Mouse (Mus musculus): ENCODE results near the gene Aco2. TPM values are rescaled to one million over a fixed set of nuclear protein-coding genes. Genes with fewer than 3 reads are reported as not detected.

The Aco2 gene
- polyA plus RNA-seq, 1 experiment = 368 TPM

DNA sequence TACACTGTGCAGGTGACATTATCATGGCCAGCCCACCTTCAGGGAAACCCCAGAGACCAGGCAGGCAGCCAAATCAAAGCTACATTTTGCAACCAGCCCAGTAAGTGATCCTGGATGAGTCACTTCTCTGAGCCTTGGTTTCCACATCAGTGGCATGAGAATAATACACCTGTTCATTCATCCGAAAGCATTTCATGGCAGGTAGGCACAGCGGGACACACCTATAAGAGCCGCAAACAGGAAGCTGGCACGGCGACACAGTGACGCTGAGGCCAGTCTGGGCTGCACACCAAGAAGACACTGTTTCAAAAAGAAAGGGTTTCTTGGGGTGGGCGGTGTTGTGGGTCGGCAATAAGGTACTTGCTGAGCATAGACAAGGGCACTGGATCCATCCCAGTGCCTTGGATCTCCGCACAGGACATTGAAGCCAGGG lies 82.1 kb downstream of the Aco2 start:
- H3K79me3 ChIP-seq (ENCODE audit: low read depth) = no peaks in the 10 kb centered on the region
- H3K4me3 ChIP-seq (ENCODE audit: insufficient read depth, poor library complexity, severe bottlenecking) = no peak overlapping the region
- H3K79me2 ChIP-seq (ENCODE audit: control insufficient read depth, insufficient read depth) = no peaks in the 10 kb centered on the region
- TF ChIP-seq FOSL1 (IDR thresholded peaks at IDR 0.05; ENCODE audit: insufficient read depth, low read length, poor library complexity, severe bottlenecking) (no peak), MAX (IDR thresholded peaks at IDR 0.05) (no peak), MYOD1 (IDR thresholded peaks at IDR 0.05; ENCODE audit: control insufficient read depth, insufficient read length, low read depth) (no peak)
- peaks cover 20% of the 10 kb centered on the region for H3K36me3 ChIP-seq (ENCODE audit: control insufficient read depth, insufficient read depth)
- no peaks in the 10 kb centered on the region for H3K27me3 ChIP-seq (ENCODE audit: control insufficient read depth, insufficient read depth, insufficient read length)
- H3ac ChIP-seq (ENCODE audit: control insufficient read depth, insufficient read length, low read depth) = no peak overlapping the region

DNA sequence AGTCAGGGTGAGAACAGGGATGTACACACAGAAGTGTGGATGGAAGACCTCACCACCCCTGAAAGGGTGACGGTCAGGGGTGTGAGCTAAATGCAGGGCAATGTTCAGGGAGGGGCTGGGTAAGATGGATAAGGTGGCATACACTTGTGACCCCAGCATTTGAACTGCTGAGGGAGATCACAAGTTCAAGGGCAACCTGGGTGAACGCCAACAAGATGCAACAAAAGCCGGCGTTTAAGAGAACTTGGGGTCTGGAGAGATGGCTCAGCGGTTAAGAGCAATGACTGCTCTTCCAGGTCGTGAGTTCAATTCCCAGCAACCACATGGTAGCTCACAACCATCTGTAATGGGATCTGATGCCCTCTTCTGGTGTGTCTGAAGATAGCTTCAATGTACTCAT lies 82.6 kb downstream of the Aco2 start:
- H3K4me3 ChIP-seq (ENCODE audit: insufficient read depth, poor library complexity, severe bottlenecking) = no peak overlapping the region
- peaks cover 20% of the 10 kb centered on the region for H3K36me3 ChIP-seq (ENCODE audit: control insufficient read depth, insufficient read depth)
- no peaks in the 10 kb centered on the region for H3K27me3 ChIP-seq (ENCODE audit: control insufficient read depth, insufficient read depth, insufficient read length)
- no peak overlapping the region for H3ac ChIP-seq (ENCODE audit: control insufficient read depth, insufficient read length, low read depth)
- TF ChIP-seq MYOD1 (IDR thresholded peaks at IDR 0.05; ENCODE audit: control insufficient read depth, insufficient read length, low read depth) = no peak
- TF ChIP-seq CTCF (IDR thresholded peaks at IDR 0.05; ENCODE audit: control insufficient read depth, insufficient read depth, insufficient read length) = no peak
- TF ChIP-seq USF1 (IDR thresholded peaks at IDR 0.05; ENCODE audit: low read depth) = no peak
- TF ChIP-seq CEBPB (IDR thresholded peaks at IDR 0.05; ENCODE audit: low read depth) = no peak
- no peak for TF ChIP-seq FOSL1 (IDR thresholded peaks at IDR 0.05; ENCODE audit: insufficient read depth, low read length, poor library complexity, severe bottlenecking)
- TF ChIP-seq MAX (IDR thresholded peaks at IDR 0.05) = no peak
- no peak for TF ChIP-seq MYOG (IDR thresholded peaks at IDR 0.05; ENCODE audit: control insufficient read depth, extremely low read depth, insufficient read length)
- H3K79me2 ChIP-seq (ENCODE audit: control insufficient read depth, insufficient read depth) = no peaks in the 10 kb centered on the region
- no peaks in the 10 kb centered on the region for H3K79me3 ChIP-seq (ENCODE audit: low read depth)

DNA sequence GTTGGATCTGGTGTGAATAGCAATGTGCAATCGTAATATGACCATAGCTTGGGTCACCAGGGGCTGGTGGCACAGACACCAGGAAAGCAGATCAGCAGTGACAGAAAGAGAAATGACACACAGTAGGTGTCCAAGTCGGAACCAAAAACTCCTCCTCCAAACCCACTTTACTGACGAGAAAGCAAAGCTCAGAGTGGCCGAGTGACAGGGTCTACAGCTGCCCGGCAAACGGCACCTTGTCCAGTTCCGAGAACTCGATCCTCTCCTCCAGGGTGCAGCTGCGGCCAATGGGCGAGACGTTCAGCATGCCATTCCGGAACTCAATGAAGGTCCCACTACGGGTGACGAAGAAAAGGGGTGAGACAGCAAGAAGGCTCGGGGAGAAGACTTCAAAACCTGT lies 83.3 kb downstream of the Aco2 start:
- no peak overlapping the region for H3K4me3 ChIP-seq (ENCODE audit: insufficient read depth, poor library complexity, severe bottlenecking)
- no peaks in the 10 kb centered on the region for H3K79me3 ChIP-seq (ENCODE audit: low read depth)
- H3K36me3 ChIP-seq (ENCODE audit: control insufficient read depth, insufficient read depth) = peaks cover 20% of the 10 kb centered on the region
- no peak overlapping the region for H3ac ChIP-seq (ENCODE audit: control insufficient read depth, insufficient read length, low read depth)
- H3K27me3 ChIP-seq (ENCODE audit: control insufficient read depth, insufficient read depth, insufficient read length) = no peaks in the 10 kb centered on the region
- TF ChIP-seq USF1 (IDR thresholded peaks at IDR 0.05; ENCODE audit: low read depth) (no peak), CTCF (IDR thresholded peaks at IDR 0.05; ENCODE audit: control insufficient read depth, insufficient read depth, insufficient read length) (no peak), MYOG (IDR thresholded peaks at IDR 0.05; ENCODE audit: control insufficient read depth, extremely low read depth, insufficient read length) (no peak), MAX (IDR thresholded peaks at IDR 0.05) (no peak)
- no peaks in the 10 kb centered on the region for H3K79me2 ChIP-seq (ENCODE audit: control insufficient read depth, insufficient read depth)

DNA sequence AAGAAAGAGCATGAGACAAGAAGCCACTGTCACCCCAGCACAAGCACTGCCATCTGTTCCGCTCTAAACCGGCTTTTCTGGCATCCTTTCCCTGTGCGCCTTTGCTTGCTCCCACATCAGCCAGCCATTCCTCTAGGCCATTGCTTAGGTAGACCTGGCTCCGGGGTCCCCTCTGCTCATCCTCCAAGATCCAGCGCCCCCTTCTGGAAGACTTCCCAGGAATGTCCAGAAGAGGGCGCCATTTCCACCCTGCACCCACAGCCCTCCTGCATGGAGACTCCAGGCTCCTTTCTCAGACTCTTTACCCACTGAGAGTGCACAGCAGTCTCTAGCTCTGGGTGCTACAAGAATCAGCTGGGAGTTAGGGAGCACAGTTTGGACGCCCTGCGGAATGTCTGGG lies 84.3 kb downstream of the Aco2 start:
- Histone ChIP-seq H3K4me3 (ENCODE audit: insufficient read depth, poor library complexity, severe bottlenecking) (no peak overlapping the region), H3K27me3 (ENCODE audit: control insufficient read depth, insufficient read depth, insufficient read length) (no peaks in the 10 kb centered on the region), H3K36me3 (ENCODE audit: control insufficient read depth, insufficient read depth) (peaks cover 13% of the 10 kb centered on the region), H3K79me2 (ENCODE audit: control insufficient read depth, insufficient read depth) (no peaks in the 10 kb centered on the region), H3K79me3 (ENCODE audit: low read depth) (no peaks in the 10 kb centered on the region), H3ac (ENCODE audit: control insufficient read depth, insufficient read length, low read depth) (no peak overlapping the region)
- no peak for TF ChIP-seq USF1 (IDR thresholded peaks at IDR 0.05; ENCODE audit: low read depth)
- TF ChIP-seq CTCF (IDR thresholded peaks at IDR 0.05; ENCODE audit: control insufficient read depth, insufficient read depth, insufficient read length) = peak; percentile 96

DNA sequence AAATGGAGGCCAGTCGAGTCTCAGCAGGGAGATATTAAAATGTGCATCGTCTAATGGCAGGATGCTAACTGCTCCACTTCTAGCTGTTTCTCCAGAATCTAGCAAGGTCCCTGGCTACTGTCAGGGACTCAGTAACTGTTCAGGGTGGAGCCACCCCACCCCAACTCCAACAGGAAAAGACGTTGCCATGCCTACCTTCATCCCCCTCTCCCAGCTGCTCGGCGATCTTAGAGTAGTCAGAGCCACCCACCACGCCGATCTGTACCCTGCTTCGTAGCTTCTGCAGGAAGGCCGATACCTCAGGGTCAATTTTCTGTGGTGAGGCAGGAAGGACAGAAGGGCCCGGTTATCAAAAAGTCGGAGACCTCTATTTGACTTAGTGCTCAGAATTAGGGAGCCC lies 85.5 kb downstream of the Aco2 start:
- Histone ChIP-seq H3K79me2 (ENCODE audit: control insufficient read depth, insufficient read depth) (no peaks in the 10 kb centered on the region), H3ac (ENCODE audit: control insufficient read depth, insufficient read length, low read depth) (no peak overlapping the region), H3K36me3 (ENCODE audit: control insufficient read depth, insufficient read depth) (peaks cover 13% of the 10 kb centered on the region), H3K27me3 (ENCODE audit: control insufficient read depth, insufficient read depth, insufficient read length) (no peaks in the 10 kb centered on the region), H3K4me3 (ENCODE audit: insufficient read depth, poor library complexity, severe bottlenecking) (no peak overlapping the region), H3K79me3 (ENCODE audit: low read depth) (no peaks in the 10 kb centered on the region)
- TF ChIP-seq MYOG (IDR thresholded peaks at IDR 0.05; ENCODE audit: control insufficient read depth, extremely low read depth, insufficient read length) = no peak
- no peak for TF ChIP-seq MAX (IDR thresholded peaks at IDR 0.05)
- TF ChIP-seq CEBPB (IDR thresholded peaks at IDR 0.05; ENCODE audit: low read depth) = no peak
- TF ChIP-seq CTCF (IDR thresholded peaks at IDR 0.05; ENCODE audit: control insufficient read depth, insufficient read depth, insufficient read length) = no peak
- TF ChIP-seq FOSL1 (IDR thresholded peaks at IDR 0.05; ENCODE audit: insufficient read depth, low read length, poor library complexity, severe bottlenecking) = no peak
- no peak for TF ChIP-seq MYOD1 (IDR thresholded peaks at IDR 0.05; ENCODE audit: control insufficient read depth, insufficient read length, low read depth)
- TF ChIP-seq USF1 (IDR thresholded peaks at IDR 0.05; ENCODE audit: low read depth) = no peak

DNA sequence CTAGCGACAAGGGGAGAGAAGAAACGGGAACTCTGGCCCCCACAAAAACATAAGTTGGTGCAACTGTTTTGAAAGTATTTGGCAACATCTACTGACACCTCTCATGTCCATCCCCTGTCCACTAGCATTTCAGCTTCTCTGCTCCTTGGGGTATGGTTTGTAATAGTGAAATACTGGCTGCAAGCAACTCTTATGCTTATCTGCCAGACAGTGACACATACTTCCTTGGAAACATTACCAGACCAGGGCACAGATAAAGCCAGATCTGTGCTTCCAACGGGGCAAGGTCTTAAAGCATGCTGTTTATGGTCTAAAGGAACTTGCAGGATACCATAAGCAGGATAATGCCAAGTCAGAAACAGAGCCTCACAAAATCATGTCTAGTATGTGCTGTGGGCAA lies 86.8 kb downstream of the Aco2 start:
- TF ChIP-seq USF1 (IDR thresholded peaks at IDR 0.05; ENCODE audit: low read depth) (no peak), MYOG (IDR thresholded peaks at IDR 0.05; ENCODE audit: control insufficient read depth, extremely low read depth, insufficient read length) (no peak), MYOD1 (IDR thresholded peaks at IDR 0.05; ENCODE audit: control insufficient read depth, insufficient read length, low read depth) (no peak), MAX (IDR thresholded peaks at IDR 0.05) (no peak), CTCF (IDR thresholded peaks at IDR 0.05; ENCODE audit: control insufficient read depth, insufficient read depth, insufficient read length) (no peak), FOSL1 (IDR thresholded peaks at IDR 0.05; ENCODE audit: insufficient read depth, low read length, poor library complexity, severe bottlenecking) (no peak)
- no peak overlapping the region for H3K4me3 ChIP-seq (ENCODE audit: insufficient read depth, poor library complexity, severe bottlenecking)
- peaks cover 13% of the 10 kb centered on the region for H3K36me3 ChIP-seq (ENCODE audit: control insufficient read depth, insufficient read depth)
- H3ac ChIP-seq (ENCODE audit: control insufficient read depth, insufficient read length, low read depth) = no peak overlapping the region
- H3K79me3 ChIP-seq (ENCODE audit: low read depth) = no peaks in the 10 kb centered on the region
- no peaks in the 10 kb centered on the region for H3K79me2 ChIP-seq (ENCODE audit: control insufficient read depth, insufficient read depth)
- H3K27me3 ChIP-seq (ENCODE audit: control insufficient read depth, insufficient read depth, insufficient read length) = no peaks in the 10 kb centered on the region
